Mouse (Mus musculus): ENCODE results near the gene Arl4d.
"Not testable (repeated sequence)": the region's sequence is repeated elsewhere in the genome, so short reads cannot be mapped to it uniquely, and the experiment has no call there.

DNA sequence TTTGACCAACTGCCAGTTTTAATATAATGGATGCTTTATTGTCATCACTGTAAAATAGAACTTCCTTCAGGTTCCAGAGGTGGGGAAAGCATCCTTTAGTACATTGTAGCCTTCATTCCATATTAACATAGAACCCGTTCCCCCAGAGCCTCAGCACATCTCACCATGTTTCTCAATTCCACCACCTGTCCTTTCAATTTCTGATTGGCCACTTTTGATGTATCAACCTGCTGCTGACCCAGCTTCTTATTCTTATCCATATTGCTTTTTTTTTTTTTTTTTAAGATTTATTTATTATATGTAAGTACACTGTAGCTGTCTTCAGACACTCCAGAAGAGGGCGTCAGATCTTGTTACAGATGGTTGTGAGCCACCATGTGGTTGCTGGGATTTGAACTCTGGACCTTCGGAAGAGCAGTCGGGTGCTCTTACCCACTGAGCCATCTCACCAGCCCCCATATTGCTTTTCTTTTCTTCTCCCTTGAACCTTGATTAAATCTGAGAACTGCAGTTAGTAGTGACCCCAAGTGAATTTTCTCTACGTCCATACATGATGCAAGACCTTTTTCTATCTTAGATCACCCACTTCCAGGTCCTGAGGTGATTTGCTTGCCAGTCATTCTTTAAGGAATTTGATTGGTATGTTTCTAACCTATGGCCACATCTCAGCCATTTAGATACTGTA, 36.5 kb upstream of the Arl4d start:
- not testable (repeated sequence) for TF ChIP-seq CTCF (IDR thresholded peaks at IDR 0.05; ENCODE audit: extremely low read depth, insufficient read length, insufficient replicate concordance, low read depth, low read length); POLR2A (IDR thresholded peaks at IDR 0.05; ENCODE audit: low read depth, low read length)
